Comparison of ENCODE assay signal across 17 mouse cellular contexts in genomic region chr1:136690068-136690467, GRCm38 (mm10).
DNase-seq lines count a peak whose midpoint lies in the region; ATAC-seq lines count a peak whose summit lies in the region.
"Had no signal": no experiment of that assay in that cellular context is flagged by ENCODE, and none has a peak within 500 bp of the region (broad histone marks: within the 10 kb centered on the region; RNA-seq: fewer than 3 reads in every experiment).

No protein-coding gene starts in this region.

- peak; percentile 36; the same call in 1 of the 2 replicates for ATAC-seq in lung, embryonic 16.5 days (ENCODE audit: low read depth)
- ATAC-seq: CD4-positive, CD25-positive, alpha-beta regulatory T cell, adult 4 months; forebrain, embryonic 13.5 days; intestine, embryonic 16.5 days had no signal

- no peaks in the 10 kb centered on the region for H3K9me3 ChIP-seq in lung, embryonic 16.5 days (ENCODE audit: control insufficient read depth, low read length)
- H3K9me3 ChIP-seq: forebrain, embryonic 13.5 days; G1E; heart, embryonic 12.5 days; hindbrain, embryonic 15.5 days had no signal

- no peak overlapping the region for H3K9ac ChIP-seq in lung, embryonic 16.5 days (ENCODE audit: low read length)
- H3K9ac ChIP-seq: forebrain, embryonic 13.5 days; heart, embryonic 12.5 days; hindbrain, embryonic 15.5 days had no signal

- H3K4me2 ChIP-seq in lung, embryonic 16.5 days (ENCODE audit: low read depth, low read length) = no peak overlapping the region
- H3K4me2 ChIP-seq: forebrain, embryonic 13.5 days; heart, embryonic 12.5 days; hindbrain, embryonic 15.5 days had no signal

- 26% methylated on average over 2 of the region's 2 CpGs for WGBS in lung, embryonic 16.5 days

- no peak overlapping the region for H3K4me3 ChIP-seq in lung, embryonic 16.5 days (ENCODE audit: low read length)
- H3K4me3 ChIP-seq: forebrain, embryonic 13.5 days; gastrocnemius, adult 2 months; heart, embryonic 12.5 days; hindbrain, embryonic 15.5 days had no signal

- no peaks in the 10 kb centered on the region for H3K36me3 ChIP-seq in lung, embryonic 16.5 days (ENCODE audit: control insufficient read depth, insufficient read depth, low read length)
- H3K36me3 ChIP-seq: G1E; heart, embryonic 12.5 days; hindbrain, embryonic 15.5 days had no signal

- no peaks in the 10 kb centered on the region for H3K27me3 ChIP-seq in lung, embryonic 16.5 days (ENCODE audit: control insufficient read depth, insufficient read depth, low read depth, low read length)
- H3K27me3 ChIP-seq: forebrain, embryonic 13.5 days; heart, embryonic 12.5 days; hindbrain, embryonic 15.5 days had no signal

- H3K4me1 ChIP-seq in lung, embryonic 16.5 days (replicated peaks; ENCODE audit: control insufficient read depth, insufficient read depth, low read length) = peaks cover 11% of the 10 kb centered on the region
- H3K4me1 ChIP-seq: forebrain, embryonic 13.5 days; hindbrain, embryonic 15.5 days had no signal

- DNase-seq in cerebellum, adult 11-12 months = peak; percentile 17
- DNase-seq in cerebellum, adult 8-10 months = no peak
- no peak for DNase-seq in lung, postnatal 10 days
- DNase-seq in ES-CJ7 (ENCODE audit: low read depth, low spot score) = peak; percentile 84
- peak; percentile 25 to 39 for DNase-seq in cerebellum, postnatal 36 days
- no peak for DNase-seq in thymus, postnatal 36 days
- DNase-seq: adrenal gland, postnatal 10 days; B cell, adult 2 months; gastrocnemius, adult 2 months; gastrocnemius, postnatal 25 days had no signal

- no peak overlapping the region for H3K27ac ChIP-seq in lung, embryonic 16.5 days (ENCODE audit: low read length)
- H3K27ac ChIP-seq: forebrain, embryonic 13.5 days; gastrocnemius, adult 2 months; hindbrain, embryonic 15.5 days had no signal

Comparison
In these comparisons a context has a peak if more than half of its experiments do, and no peak if none do; other contexts are left out.
1. DNase-seq: peak in cerebellum, adult 11-12 months (single experiment), ES-CJ7 (single experiment) and cerebellum, postnatal 36 days (2 of 2); none in cerebellum, adult 8-10 months (single experiment), lung, postnatal 10 days (single experiment) and thymus, postnatal 36 days (0 of 2).